Mouse (Mus musculus) urinary bladder, adult 18-20 months (tissue): ENCODE measurements around the gene Polr3gl.
"Not testable (repeated sequence)": the region's sequence is repeated elsewhere in the genome, so short reads cannot be mapped to it uniquely, and the experiment has no call there.

Experiments
- DNase-seq, 2 experiments: peaks; one replicate each; pipeline ENCODE4 v3.0.0; 2022; ENCODE audit warnings: low spot score in 2 of 2, mixed read lengths in 2 of 2

The Polr3gl gene

GRCm38 (mm10) chr3:96593790-96594560 is at the start of gene Polr3gl:
Gene Polr3gl, minus strand, starts transcription at chr3:96594181.
- DNase-seq, result peak; percentile 89 to 91

- peak; percentile 37 to 42 for DNase-seq
Measured at GRCm38 (mm10) chr3:96639219-96639618, 45.2 kb upstream of the Polr3gl start.

DNA sequence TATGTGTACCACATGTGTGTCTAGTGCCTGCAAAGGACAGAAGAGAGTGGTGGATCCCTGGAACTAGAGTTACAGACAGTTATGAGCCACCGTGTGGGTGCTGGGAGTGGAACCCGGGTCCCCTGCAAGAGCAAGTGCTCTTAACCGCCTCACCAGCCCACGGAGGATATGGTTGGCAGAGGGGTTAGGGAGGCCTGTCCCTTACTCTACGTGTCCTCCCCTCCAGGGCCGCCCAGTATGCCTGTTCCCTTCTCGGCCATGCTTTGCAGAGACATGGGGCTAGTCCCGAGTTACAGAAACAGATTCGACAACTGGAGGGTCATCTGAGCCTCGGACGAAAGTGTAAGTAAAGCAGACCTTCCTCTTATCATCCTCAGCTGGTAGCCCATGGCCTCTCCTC is 42.5 kb upstream of the Polr3gl start:
- no peak for DNase-seq

DNA sequence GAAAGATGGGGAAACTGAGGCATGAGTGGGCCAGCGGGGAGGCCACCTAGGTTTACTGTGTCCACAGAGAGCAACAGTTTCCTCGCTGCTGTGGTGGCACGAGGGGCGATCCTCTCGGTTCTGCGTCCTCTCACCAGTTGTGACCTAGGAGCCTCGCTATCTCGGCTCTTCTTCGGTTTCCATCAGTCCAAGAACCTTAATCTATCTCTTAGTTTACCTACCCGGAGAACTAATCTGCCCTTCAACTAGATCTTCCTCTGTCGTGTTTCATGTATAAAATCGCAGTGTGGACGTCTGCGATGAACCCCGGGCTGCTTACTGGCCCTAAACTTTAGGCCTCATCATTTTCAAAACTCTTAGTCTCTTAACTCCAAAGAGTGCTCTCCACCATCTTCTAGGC is 41.9 kb upstream of the Polr3gl start:
- DNase-seq, result no peak

DNA sequence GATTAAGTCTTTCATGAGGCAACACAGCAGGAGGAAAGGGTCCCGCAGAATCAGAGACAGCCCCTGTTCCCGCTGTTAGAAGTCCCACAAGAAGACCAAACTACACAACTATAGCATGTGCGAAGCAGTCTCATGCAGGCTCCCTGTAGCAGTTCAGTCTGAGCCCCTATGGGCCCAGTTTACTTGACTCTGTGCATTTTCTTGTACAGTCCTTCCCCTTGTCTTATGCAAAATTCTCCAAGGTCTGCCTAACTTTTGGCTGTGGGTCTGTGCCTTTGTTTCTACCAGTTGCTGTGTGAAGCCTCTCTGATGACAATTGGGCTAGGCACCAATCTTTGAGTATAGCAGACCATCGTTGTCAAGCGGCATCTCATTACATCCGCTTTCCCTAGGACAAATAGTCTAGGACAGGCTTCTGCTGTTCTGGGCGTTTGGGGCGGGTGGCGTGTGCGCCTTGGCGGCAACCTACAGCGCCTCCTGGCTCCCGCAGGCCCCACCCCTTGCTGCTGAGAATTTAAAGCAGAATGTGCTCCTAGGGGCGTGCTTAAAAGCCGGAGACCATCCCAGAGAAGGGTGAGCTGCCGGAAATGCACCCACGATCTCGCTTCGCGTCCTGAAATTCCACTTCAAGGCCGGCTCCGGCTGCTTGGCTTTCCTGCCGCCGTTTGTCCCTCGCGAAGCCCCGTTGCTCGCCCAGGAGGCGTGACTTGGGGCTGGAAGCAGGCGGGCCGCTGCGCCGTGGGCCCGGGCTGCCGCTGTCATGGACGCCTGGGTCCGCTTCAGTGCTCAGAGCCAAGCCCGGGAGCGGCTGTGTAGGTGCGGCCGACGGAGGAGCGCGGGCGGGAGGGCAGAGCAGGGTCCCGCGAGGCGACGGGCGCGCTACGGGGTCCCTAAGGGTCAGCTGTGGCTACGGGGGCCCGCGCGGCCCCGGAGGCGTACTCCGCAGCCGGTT is 41.2 kb upstream of the Polr3gl start, which contains the start of the genes Pex11b and Gm42957:
TSS of gene Pex11b (plus strand) at position 449 of the 952 bp plus-strand sequence.
TSS of gene Gm42957 (plus strand) at position 547 of the 952 bp plus-strand sequence.
- peak; percentile 85 to 93 for DNase-seq

- no peak for DNase-seq
Measured at GRCm38 (mm10) chr3:96634015-96634414, 40.0 kb upstream of the Polr3gl start.

DNA sequence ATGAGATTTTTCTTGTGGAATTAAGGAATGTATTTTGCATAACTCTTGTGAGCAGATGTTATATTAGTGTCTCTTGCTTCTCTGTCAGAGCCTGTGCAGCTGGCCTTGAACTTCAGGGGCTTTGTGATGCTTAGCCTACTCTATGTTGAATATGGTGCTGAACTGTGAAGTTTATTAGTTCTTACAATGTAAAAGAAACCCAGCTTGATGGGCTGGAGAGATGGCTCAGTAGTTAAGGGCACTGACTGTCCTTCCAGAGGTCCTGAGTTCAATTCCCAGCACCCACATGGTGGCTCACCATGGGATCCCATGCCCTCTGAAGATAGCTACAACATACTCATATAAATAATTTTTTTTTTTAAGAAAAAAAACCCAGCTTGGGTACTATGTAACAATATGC is 38.1 kb upstream of the Polr3gl start:
- no peak for DNase-seq

GRCm38 (mm10) chr3:96629729-96630600 is 36.0 kb upstream of the Polr3gl start, which contains the start of gene Rbm8a:
Gene Rbm8a, plus strand, starts transcription at chr3:96629933.
- peak; percentile 94 to 95 for DNase-seq

DNA sequence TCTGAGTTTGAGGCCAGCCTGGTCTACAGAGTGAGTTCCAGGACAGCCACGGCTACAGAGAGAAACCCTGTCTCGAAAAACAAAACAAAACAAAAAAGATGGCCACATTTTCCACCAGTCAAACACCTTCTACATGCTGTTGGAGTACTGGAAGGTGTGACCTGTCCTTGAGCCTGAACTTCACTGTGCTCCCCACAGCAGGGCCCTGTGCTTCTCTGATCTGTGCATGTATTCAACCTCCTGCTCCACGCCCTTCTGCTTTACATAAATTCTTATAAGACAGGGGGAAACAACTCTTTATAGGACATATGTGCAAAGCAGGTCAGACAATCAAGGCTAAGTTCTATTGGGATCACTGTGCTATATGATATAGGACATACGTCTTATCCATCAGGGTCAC is 29.2 kb upstream of the Polr3gl start:
- no peak for DNase-seq

DNA sequence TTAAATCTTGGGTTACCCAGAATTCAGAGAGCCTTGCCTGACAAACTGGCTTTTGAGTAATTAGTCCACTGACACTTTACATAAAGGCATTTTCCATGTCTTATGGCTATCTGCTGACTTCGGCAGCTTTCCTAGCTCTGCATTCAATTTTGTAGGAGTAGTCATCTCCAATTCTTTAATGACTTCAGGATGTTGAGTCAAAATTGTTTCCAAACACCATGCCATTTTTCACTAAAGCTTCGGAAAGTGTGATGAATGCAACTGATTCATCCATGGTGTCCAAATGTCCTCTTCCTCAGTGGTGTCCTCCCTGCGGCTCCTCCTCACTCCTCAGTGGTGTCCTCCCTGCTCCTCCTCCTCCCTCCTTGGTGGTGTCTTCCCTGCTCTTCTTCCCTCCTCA is 24.0 kb upstream of the Polr3gl start:
- DNase-seq, result no peak

- no peak for DNase-seq
Measured at GRCm38 (mm10) chr3:96606618-96607017, 12.6 kb upstream of the Polr3gl start.

- DNase-seq, result not testable (repeated sequence)
Measured at GRCm38 (mm10) chr3:96606007-96606406, 12.0 kb upstream of the Polr3gl start.

DNA sequence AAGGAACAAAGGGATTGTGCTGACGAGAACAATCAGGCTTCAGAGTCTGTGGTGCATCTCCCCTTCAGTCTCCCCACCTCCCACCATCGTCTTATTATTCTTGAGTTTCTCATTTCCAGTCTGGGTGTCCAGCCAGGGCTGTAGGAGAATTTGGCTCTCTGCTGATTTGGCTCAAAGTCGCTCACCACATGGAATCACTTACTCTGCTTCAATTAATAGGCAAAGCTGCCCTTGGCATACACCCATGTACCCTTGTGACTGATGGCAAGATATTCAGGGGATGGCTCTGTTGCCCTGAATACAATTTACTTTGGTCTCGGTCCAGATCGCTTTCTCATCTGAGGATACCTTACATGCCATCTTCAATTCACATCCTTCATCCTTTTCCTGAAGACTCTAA is 9.3 kb upstream of the Polr3gl start:
- no peak for DNase-seq

DNA sequence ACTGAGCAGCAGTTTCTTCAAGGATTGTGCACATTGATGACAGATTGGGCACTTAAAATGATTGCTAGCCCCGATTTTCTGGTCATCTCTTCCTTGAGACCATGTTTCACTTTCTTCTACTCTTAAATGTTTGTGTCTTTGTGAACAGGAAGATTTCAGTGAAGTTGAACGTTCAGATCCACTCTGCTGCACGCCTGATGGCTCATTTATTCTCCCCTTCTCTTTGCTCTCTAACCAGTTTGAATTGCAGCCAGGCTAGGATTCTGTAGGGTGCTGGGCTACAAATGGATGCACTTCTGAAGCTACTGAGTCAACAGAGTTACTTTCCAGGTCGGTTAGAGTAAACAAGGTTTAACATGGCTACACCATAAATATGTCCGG is 8.7 kb upstream of the Polr3gl start:
- DNase-seq, result no peak

GRCm38 (mm10) chr3:96601941-96602703 is 8.1 kb upstream of the Polr3gl start:
- DNase-seq, result no peak

DNA sequence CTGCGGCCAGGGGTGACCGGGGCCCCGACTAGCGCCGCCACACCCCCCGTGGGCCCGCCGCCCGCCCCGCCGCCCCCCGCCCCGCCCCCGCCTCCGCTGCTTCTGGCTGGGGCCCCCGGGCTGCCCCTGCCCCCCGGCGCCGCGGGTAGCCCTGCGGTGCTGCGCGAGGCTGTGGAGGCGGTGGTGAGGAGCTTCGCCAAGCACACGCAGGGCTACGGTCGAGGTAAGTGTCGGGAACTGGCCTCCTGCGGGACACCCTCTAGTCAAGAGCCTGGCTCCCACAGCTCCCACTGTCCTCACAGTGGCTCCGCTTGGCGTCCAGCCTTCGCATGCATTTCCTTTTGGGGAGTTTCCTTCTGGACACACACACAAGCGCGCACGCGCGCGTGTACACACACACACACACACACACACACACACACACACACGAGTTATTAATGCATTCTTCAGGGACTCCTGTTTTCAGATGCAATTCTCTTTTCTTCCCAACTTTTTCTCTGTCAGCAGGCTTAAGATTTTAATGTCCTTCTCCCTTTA is 7.3 kb upstream of the Polr3gl start:
- peak; percentile 45 to 65 for DNase-seq

GRCm38 (mm10) chr3:96600639-96601250 is 6.8 kb upstream of the Polr3gl start, which contains the start of gene Lix1l:
Gene Lix1l, plus strand, starts transcription at chr3:96601149.
- DNase-seq, result peak; percentile 72 to 89

GRCm38 (mm10) chr3:96599411-96599810 is 5.4 kb upstream of the Polr3gl start:
- DNase-seq, result no peak

GRCm38 (mm10) chr3:96599069-96599393 is 5.0 kb upstream of the Polr3gl start:
- DNase-seq, result no peak
